Mouse (Mus musculus) B cell, adult 67 days (primary cell): ENCODE results near the gene Adcy7. TPM values are rescaled to one million over a fixed set of nuclear protein-coding genes. Genes with fewer than 3 reads are reported as not detected.

ENCODE experiments used
- total RNA-seq, 2 experiments: library from RNA; stranded (reverse); gene quantifications; 4 replicates each; pipeline ENCODE4 v1.2.4; 2023

The Adcy7 gene
- 100 to 1,000 TPM; 149 to 159 TPM for total RNA-seq

GRCm38 (mm10) chr8:88272231-88273050 lies at the start of gene Adcy7:
Gene Adcy7 (plus strand): TSS chr8:88272403.

GRCm38 (mm10) chr8:88361708-88362428 lies 89.7 kb downstream of the Adcy7 start, which contains the start of gene Brd7:
Gene Brd7 (minus strand): TSS chr8:88362194.

Other genes with a start within 250 kb of the Adcy7 start
- 10 to 100 TPM; 28.7 to 29.1 TPM for gene Cnep1r1, start 153.6 kb upstream of the Adcy7 start, total RNA-seq
- gene Heatr3, start 134.5 kb upstream of the Adcy7 start, total RNA-seq: 10 to 100 TPM; 28.8 to 31.9 TPM
- 10 to 100 TPM; 45.7 to 56.2 TPM for gene Tent4b, start 73.2 kb upstream of the Adcy7 start, total RNA-seq
- gene Brd7, start 89.8 kb downstream of the Adcy7 start, total RNA-seq: 100 to 1,000 TPM in 1 of 2 experiments, 10 to 100 TPM in 1; 85.8 to 106 TPM
- not detected for gene Nkd1, start 249.0 kb downstream of the Adcy7 start, total RNA-seq